Mouse (Mus musculus) lung, embryonic 16.5 days (tissue): ENCODE measurements at regions not wholly inside any gene's neighbourhood (a gene's known extent, or its start where the extent isn't known, plus 50 kb on each side); places are given as distances from the start of the nearest gene placed in this dataset.

Experiments
- ATAC-seq: fragments of 200-750 bp; cut with Nextera tagmentation; 2 replicates; pipeline ENCODE4 v1.8.0; 2017; ENCODE audit warnings: low read depth, mild to moderate bottlenecking, moderate library complexity
- H3K27ac ChIP-seq: fragments of 300-500 bp; sonication (generic); 2 replicates; pipeline ENCODE4 v1.5.1; 2014; ENCODE audit warnings: mild to moderate bottlenecking, control low read depth, low read length
- H3K27me3 ChIP-seq: fragments of 300-500 bp; sonication (generic); 2 replicates; pipeline ENCODE4 v1.6.1; 2014; ENCODE audit warnings: low read depth, low read length, mixed read lengths; ENCODE audit not compliant: control insufficient read depth, insufficient read depth
- H3K36me3 ChIP-seq: fragments of 300-500 bp; sonication (generic); 2 replicates; pipeline ENCODE4 v1.6.1; 2014; ENCODE audit warnings: low read length; ENCODE audit not compliant: control insufficient read depth, insufficient read depth
- H3K4me1 ChIP-seq: fragments of 300-500 bp; sonication (generic); replicated peaks from 2 replicates; pipeline ENCODE4 v1.6.1; 2014; ENCODE audit warnings: low read length, mixed read lengths; ENCODE audit not compliant: control insufficient read depth, insufficient read depth
- H3K4me2 ChIP-seq: fragments of 300-500 bp; sonication (generic); 2 replicates; pipeline ENCODE4 v1.6.1; 2014; ENCODE audit warnings: low read depth, low read length, control low read depth
- H3K4me3 ChIP-seq: fragments of 300-500 bp; sonication (generic); 2 replicates; pipeline ENCODE4 v1.5.1; 2014; ENCODE audit warnings: mild to moderate bottlenecking, low read length, control low read depth
- H3K9ac ChIP-seq: fragments of 300-500 bp; sonication (generic); 2 replicates; pipeline ENCODE4 v1.6.1; 2014; ENCODE audit warnings: low read length, control low read depth
- H3K9me3 ChIP-seq: fragments of 300-500 bp; sonication (generic); 2 replicates; pipeline ENCODE4 v1.6.1; 2016; ENCODE audit warnings: low read length; ENCODE audit not compliant: control insufficient read depth
- WGBS: fragments of 180-500 bp; shearing (Covaris S2); extraction: QIAGEN DNeasy Blood & Tissue Kit; methylation state at CpG from one replicate; pipeline ENCODE4 v1.1.7; 2014; 5-methylcytosine and 5-hydroxymethylcytosine counted together

DNA sequence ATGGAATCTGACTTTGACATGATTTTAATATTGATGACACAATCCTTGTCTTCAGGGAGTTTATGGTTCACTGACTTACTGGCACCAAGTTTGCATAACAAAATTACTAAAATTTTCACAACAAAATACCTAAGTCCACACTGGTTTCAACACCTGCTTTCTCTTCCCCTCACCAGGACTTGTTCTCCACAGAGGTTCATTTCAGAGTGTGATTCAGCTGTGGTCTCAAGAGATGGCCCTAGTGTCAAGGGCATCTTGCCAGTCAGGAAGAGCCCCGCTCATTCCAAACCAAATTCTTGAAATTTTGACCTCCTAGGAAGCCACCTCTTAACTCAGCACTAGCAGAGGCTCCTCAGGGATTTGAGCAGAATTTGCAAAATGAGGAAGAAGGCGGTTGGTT lies 95.3 kb downstream of the Lmo4 start:
- Histone ChIP-seq H3K4me3 (no peak overlapping the region), H3K27ac (no peak overlapping the region), H3K27me3 (no peaks in the 10 kb centered on the region), H3K36me3 (no peaks in the 10 kb centered on the region), H3K4me1 (no peaks in the 10 kb centered on the region), H3K9me3 (no peaks in the 10 kb centered on the region), H3K4me2 (no peak overlapping the region), H3K9ac (no peak overlapping the region)
- ATAC-seq: no peak
- 68% methylated on average over 2 of the region's 2 CpGs for WGBS

DNA sequence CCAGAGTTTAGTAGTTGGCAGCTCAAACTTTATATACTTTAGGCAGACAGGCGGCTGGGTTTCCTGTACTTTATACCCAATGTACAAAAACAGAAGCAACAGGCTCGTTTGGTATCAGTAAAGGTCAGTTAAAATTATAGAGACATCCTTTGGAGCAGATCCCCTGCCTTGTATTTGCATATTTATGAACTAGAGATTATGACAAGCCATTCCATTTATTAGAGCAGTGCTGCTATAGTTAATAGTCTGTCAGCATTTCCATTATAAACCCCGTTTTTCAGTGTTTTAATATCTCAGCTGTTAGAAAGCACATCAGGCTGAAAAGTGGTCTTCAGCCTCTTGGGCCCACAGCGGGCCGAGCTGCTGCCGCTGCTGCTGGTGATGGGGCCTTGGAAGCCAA lies 96.7 kb downstream of the Lmo4 start:
- Histone ChIP-seq H3K4me1 (no peaks in the 10 kb centered on the region), H3K4me3 (no peak overlapping the region), H3K27me3 (no peaks in the 10 kb centered on the region), H3K36me3 (no peaks in the 10 kb centered on the region), H3K9ac (no peak overlapping the region), H3K4me2 (no peak overlapping the region), H3K27ac (no peak overlapping the region), H3K9me3 (no peaks in the 10 kb centered on the region)
- no peak for ATAC-seq
- 72% methylated on average over 6 of the region's 6 CpGs for WGBS

GRCm38 (mm10) chr3:144107664-144108063 lies 97.4 kb downstream of the Lmo4 start:
- WGBS: 66% methylated on average over 7 of the region's 7 CpGs
- Histone ChIP-seq H3K9me3 (no peaks in the 10 kb centered on the region), H3K27ac (no peak overlapping the region), H3K36me3 (no peaks in the 10 kb centered on the region), H3K4me2 (no peak overlapping the region), H3K27me3 (no peaks in the 10 kb centered on the region), H3K4me3 (no peak overlapping the region), H3K9ac (no peak overlapping the region), H3K4me1 (no peaks in the 10 kb centered on the region)
- ATAC-seq: no peak

DNA sequence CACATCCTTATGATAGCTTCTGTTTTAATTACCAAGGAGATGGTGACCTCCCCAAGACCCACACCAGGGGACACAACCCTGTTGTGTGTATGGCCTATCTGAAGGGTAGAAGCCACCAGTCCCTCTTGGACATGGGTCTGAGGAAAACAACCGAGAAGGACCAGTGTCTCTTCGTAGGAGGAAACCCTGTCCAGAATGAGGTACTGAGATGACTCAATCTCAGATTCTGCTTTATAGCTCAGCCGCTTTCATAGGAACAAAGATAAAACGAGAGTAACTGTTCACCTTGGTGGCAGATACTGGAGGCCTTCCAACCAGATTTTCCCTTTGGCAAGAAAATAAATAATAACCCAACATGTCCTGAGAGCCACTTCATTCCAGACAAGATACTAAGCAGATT lies 100.7 kb downstream of the Lmo4 start:
- 71% methylated on average over 4 of the region's 4 CpGs for WGBS
- Histone ChIP-seq H3K4me3 (no peak overlapping the region), H3K36me3 (no peaks in the 10 kb centered on the region), H3K4me1 (no peaks in the 10 kb centered on the region), H3K27ac (no peak overlapping the region), H3K27me3 (no peaks in the 10 kb centered on the region), H3K4me2 (no peak overlapping the region), H3K9ac (no peak overlapping the region), H3K9me3 (no peaks in the 10 kb centered on the region)
- ATAC-seq: no peak

DNA sequence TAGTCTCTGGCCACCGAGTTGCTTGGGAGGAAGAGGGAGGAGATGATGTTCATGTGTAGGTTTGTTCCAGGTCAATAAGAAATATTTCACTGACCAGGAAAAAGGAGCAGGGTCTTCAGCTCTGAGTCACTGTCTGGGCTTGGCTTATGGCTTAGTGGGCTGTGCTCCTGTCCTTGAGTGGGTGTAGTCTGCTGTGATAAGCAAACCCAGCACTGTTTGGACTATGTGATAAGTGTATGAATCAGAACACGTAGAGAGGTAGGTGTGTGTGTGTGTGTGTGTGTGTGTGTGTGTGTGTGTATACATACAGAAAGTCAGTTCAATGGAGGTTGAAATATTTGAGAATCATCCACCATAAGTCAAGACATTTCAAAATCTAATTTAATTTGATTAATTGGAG lies 105.6 kb downstream of the Lmo4 start:
- Histone ChIP-seq H3K27ac (no peak overlapping the region), H3K36me3 (no peaks in the 10 kb centered on the region), H3K9me3 (no peaks in the 10 kb centered on the region), H3K4me2 (no peak overlapping the region), H3K4me1 (no peaks in the 10 kb centered on the region), H3K27me3 (no peaks in the 10 kb centered on the region), H3K4me3 (no peak overlapping the region), H3K9ac (no peak overlapping the region)
- WGBS: 39% methylated on average over 2 of the region's 2 CpGs
- ATAC-seq: no peak

DNA sequence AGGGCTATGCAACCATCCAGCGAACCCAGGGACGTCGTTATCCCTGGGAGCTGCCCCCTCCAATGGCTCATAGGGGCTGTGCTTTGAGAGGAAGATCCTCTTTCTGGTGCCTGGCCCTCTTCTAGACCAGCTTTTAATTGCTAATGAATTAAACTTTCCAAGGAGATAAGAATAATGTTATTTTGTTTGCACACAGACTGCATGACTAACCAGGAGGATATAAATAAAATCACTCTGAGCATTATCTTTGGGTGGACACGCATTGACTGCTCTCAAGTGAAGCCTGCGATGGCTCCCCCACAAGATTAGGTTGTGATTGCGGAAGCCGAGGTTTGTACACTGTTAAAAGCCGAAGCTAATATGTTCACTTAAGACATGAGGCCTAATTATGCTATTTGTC lies 106.3 kb downstream of the Lmo4 start:
- WGBS: 58% methylated on average over 8 of the region's 8 CpGs
- Histone ChIP-seq H3K9me3 (no peaks in the 10 kb centered on the region), H3K9ac (no peak overlapping the region), H3K27me3 (no peaks in the 10 kb centered on the region), H3K36me3 (no peaks in the 10 kb centered on the region), H3K4me1 (no peaks in the 10 kb centered on the region), H3K27ac (no peak overlapping the region), H3K4me2 (no peak overlapping the region), H3K4me3 (no peak overlapping the region)
- no peak for ATAC-seq

GRCm38 (mm10) chr3:144091231-144091630 lies 113.8 kb downstream of the Lmo4 start:
- Histone ChIP-seq H3K9ac (no peak overlapping the region), H3K4me2 (no peak overlapping the region), H3K4me1 (no peaks in the 10 kb centered on the region), H3K36me3 (no peaks in the 10 kb centered on the region), H3K27me3 (no peaks in the 10 kb centered on the region), H3K4me3 (no peak overlapping the region), H3K27ac (no peak overlapping the region), H3K9me3 (no peaks in the 10 kb centered on the region)
- no peak for ATAC-seq
- WGBS: 73% methylated on average over 1 of the region's 1 CpGs

DNA sequence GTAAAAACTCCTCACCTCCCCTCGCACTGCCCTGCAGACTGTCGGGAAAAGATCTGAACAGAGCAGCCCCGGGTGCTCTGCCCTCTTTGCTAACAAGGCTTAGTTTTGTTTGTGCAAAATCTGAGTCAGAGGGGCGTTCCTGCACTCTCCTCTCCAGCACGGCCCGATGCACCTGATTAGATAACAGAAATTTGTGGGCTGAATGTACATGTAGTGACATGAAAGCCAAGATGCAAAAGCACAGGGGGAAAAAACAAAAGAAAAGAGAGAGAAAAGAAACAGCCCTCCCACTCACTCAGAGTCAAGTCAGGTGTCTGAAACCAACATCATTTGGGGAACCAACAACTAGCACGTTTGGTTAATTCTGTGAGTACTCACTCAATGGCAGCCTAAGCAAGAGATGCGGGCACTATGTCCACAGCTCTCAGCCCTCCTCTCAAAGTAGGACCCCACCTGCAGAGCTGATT lies 115.2 kb downstream of the Lmo4 start:
- no peak overlapping the region for H3K9ac ChIP-seq
- H3K9me3 ChIP-seq: no peaks in the 10 kb centered on the region
- H3K4me2 ChIP-seq: no peak overlapping the region
- H3K36me3 ChIP-seq: no peaks in the 10 kb centered on the region
- H3K4me1 ChIP-seq: no peaks in the 10 kb centered on the region
- 0 out of 2 replicates have a peak, but pooled peaks have one; percentile 38 for ATAC-seq
- H3K27ac ChIP-seq: no peak overlapping the region
- no peak overlapping the region for H3K4me3 ChIP-seq
- no peaks in the 10 kb centered on the region for H3K27me3 ChIP-seq
- WGBS: 17% methylated on average over 8 of the region's 8 CpGs

DNA sequence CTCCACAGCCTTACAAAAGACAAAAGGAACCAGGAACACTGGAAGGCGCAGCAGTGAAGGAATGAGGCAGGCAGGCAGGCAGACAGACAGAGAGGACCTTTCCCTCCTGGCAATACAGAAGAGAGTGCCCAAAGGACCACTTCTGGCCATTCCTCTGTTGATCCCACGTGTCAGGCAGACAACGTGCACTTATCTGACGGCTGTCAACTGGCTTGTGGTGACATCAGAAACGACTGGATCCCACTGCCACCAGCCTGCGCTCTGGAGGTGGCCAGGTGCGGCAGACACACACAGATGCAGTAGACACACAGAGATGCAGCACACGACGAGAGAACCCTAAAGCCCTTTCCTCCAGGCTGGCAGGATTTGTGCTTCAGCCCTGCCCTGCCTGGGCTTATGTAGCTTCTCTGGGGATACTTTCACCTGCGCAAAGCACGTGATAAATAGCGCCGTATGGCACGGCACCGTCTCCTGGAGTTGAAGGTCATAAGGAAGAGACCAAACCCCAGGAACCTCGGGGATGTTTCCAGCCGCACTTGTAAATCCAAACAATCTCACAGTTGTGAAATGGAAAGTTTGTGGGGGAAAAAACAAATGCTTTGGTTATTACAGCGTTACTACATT lies 116.6 kb downstream of the Lmo4 start:
- Histone ChIP-seq H3K9me3 (no peaks in the 10 kb centered on the region), H3K4me1 (no peaks in the 10 kb centered on the region), H3K4me3 (no peak overlapping the region), H3K27me3 (no peaks in the 10 kb centered on the region), H3K9ac (no peak overlapping the region), H3K4me2 (no peak overlapping the region), H3K36me3 (no peaks in the 10 kb centered on the region), H3K27ac (no peak overlapping the region)
- no peak for ATAC-seq
- WGBS: 48% methylated on average over 18 of the region's 18 CpGs

DNA sequence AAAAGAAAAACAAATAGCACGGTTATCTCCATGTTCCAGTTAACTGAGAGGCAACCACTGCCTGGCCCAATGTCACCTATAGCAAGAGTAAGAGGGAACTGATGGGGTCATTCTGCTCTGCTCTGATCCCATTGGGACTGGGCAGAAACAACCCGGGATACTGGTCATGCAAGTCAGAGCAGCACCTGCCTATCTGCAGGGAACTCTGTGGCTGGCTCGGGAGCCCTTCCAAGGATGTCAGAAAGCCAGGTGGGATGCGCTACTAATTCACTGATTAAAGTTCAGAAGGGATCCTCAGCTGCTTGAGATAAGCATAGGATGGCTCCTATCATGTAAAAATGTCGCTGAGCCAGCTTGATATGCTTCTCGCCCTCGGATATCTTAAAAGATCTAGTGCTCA lies 117.2 kb downstream of the Lmo4 start:
- no peak overlapping the region for H3K4me2 ChIP-seq
- no peak overlapping the region for H3K4me3 ChIP-seq
- H3K27ac ChIP-seq: no peak overlapping the region
- H3K36me3 ChIP-seq: no peaks in the 10 kb centered on the region
- H3K9me3 ChIP-seq: no peaks in the 10 kb centered on the region
- ATAC-seq: no peak
- H3K4me1 ChIP-seq: no peaks in the 10 kb centered on the region
- WGBS: 36% methylated on average over 7 of the region's 7 CpGs
- H3K27me3 ChIP-seq: no peaks in the 10 kb centered on the region
- H3K9ac ChIP-seq: no peak overlapping the region
